Mouse (Mus musculus) thymus, postnatal 4 days (tissue): ENCODE results near the gene Shbg.

Source experiments
- DNase-seq: peaks from one replicate; pipeline ENCODE4 v3.0.0; 2021

Gene Shbg

DNA sequence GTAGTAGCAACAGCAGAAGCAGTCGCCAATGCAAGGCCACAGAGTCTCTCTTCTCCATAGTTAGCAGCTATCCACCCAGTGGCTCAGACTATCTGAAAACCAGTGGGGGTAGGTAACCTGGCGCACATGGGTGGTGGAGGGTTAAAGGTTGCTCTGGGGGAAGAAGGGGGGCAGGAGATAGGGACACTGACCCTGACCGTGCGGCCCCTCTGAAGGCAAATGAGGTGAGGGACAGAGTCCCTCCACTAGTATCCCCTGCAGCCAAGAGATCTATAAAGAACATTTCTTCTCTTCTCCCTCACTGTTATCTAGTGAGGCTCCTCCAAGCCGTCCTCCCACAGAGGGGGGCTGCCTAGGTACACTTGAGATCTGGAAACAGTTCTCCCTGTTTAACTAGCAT lies at the start of gene Shbg:
TSS of gene Shbg (minus strand) at position 101 of the 400 bp plus-strand sequence.
- DNase-seq: no peak

GRCm38 (mm10) chr11:69666665-69667005 lies 48.9 kb upstream of the Shbg start:
- DNase-seq: no peak

DNA sequence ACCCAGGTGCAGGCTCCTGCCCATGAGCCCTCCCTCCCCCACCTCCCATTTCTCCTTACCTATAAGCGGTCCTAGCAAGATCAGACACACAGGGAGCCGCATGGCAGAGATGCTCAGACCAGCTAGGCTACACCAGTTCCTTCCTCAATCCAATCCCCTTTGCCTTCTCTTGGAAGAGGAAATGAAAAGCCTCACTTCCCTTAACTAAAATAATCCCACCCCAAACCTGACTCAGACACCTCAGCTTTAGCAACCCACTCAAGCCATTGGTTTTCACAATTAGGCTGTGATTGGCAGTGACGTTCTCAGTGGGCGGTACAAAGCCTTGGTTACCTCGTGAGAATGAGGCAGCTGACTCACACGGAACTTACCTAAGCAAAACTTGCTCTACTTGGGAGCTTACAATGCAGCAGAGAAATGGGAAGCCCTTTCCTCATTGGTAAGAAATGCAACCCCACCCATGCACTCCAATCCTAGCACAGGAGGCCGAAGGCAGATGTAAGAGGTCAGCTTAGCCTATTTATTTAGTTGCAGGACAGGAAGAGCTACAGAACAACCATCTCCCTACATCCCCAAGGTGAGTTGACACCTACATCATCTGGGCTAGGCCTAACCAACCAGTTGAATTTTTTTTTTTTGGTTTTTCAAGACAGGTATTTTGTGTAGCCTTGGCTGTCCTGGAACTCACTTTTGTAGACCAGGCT lies 48.4 kb upstream of the Shbg start, which contains the start of gene Cd68:
TSS of gene Cd68 (minus strand) at position 193 of the 704 bp plus-strand sequence.
- DNase-seq: peak; percentile 57

DNA sequence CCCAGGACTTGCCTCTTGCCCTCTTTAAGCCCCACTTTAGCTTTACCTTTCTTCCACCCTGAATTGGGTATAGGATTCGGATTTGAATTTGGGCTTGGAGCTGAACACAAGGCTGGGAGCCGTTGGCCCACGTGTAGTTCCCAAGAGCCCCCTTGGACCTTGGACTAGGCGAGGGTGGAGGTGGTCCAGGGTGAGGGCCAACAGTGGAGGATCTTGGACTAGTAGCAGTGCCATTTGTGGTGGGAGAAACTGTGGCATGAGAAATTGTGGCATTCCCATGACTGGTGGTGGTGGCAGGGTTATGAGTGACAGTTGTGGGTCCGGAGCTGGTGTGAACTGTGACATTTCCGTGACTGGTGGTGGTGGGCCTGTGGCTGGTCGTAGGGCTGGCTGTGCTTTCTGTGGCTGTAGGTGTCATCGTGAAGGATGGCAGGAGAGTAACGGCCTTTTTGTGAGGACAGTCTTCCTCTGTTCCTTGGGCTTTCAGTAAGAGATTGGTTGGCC lies 47.8 kb upstream of the Shbg start:
- DNase-seq: no peak

GRCm38 (mm10) chr11:69664841-69665240 lies 47.1 kb upstream of the Shbg start:
- DNase-seq: no peak

- no peak for DNase-seq
Measured at GRCm38 (mm10) chr11:69663795-69664194, 46.1 kb upstream of the Shbg start.

GRCm38 (mm10) chr11:69662967-69663671 lies 45.4 kb upstream of the Shbg start:
- no peak for DNase-seq

DNA sequence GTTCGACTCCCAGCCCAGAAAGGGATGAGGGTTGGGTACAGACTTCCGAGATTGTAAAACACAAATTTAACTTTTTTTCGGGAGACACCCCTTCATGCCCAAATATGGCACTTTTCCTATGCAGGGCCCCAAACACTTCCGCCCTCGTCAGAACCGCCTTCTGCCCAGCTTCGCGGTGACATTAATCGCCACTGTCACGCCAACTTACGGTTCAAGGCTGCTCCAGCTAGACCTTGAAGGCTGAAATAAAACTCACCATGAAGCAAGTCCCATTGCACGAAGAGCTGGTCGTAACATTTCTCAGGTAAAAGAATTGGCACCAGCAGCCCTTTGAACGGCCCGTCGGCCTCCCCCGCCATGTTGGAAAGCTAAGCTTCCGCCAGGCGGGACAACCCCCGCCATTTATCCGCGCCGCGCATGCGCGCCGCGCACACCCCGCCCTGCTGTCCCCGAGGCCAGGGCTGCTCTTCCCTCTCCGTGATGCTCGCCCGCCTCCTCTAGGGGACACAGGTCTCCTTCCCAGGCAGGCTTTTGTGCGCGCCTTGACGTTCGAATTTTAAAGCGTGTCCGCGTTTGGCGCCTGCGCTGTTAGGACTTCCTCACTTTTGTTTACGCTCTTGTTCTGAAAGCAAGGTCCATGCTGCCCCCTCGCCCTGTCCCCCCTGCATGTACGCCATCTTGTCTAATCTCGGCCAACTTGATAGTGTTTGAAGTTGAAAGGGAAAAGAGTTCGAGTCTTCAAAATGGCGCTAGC lies 44.7 kb upstream of the Shbg start, which contains the start of gene Mpdu1:
TSS of gene Mpdu1 (minus strand) at position 430 of the 754 bp plus-strand sequence.
- peak; percentile 94 for DNase-seq

DNA sequence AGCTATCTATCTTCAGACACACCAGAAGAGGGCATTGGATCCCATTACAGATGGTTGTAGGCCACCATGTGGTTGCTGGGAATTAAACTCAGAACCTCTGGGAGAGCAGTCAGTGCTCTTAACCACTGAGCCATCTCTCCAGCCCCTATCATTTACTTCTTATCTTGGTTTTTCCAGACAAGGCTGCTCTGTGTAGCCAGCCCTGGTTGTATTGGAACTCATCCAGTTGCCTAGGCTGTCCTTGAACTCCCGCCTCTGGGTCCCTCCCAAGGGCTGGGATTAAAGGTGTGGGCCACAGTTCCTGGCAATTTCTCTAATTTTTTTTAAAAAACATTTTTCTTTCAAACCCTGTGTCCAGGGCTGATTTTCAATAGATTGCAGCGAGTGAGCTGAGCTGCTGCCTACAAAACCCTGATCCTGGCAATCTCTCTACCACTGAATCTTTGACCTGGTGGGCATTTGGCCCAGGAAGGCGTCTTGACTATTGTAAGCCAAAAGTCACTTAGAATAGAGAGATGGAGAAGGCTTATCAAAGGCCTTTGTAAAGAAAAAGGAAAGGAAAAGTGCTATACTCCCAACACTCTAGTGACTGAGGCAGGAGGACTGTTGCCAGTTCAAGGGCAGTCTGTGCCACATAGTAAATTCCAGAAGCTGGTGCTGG lies 43.6 kb upstream of the Shbg start:
- DNase-seq: no peak

GRCm38 (mm10) chr11:69657462-69657881 lies 39.8 kb upstream of the Shbg start:
- DNase-seq: no peak

GRCm38 (mm10) chr11:69656617-69657461 lies 39.1 kb upstream of the Shbg start:
- DNase-seq: peak; percentile 73

DNA sequence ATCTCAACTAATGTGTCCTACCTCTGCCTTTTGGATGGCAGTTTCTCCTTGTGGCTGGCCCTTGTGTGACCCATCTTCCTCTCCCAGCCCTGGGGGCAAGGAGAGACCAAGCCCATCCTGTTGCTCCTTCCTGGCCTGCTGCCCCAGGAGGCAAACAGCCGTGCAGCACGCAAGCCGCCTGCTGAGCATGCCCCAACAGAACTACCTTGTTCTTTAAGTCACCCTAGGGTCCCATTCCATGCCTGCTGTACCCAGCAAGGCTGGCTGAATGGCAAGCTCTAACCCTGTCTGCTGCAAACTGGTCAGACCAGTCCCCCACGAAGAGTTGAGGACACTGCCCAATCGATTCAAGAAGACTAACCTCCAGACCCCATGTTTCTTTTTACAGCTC lies 38.4 kb upstream of the Shbg start:
- DNase-seq: no peak

DNA sequence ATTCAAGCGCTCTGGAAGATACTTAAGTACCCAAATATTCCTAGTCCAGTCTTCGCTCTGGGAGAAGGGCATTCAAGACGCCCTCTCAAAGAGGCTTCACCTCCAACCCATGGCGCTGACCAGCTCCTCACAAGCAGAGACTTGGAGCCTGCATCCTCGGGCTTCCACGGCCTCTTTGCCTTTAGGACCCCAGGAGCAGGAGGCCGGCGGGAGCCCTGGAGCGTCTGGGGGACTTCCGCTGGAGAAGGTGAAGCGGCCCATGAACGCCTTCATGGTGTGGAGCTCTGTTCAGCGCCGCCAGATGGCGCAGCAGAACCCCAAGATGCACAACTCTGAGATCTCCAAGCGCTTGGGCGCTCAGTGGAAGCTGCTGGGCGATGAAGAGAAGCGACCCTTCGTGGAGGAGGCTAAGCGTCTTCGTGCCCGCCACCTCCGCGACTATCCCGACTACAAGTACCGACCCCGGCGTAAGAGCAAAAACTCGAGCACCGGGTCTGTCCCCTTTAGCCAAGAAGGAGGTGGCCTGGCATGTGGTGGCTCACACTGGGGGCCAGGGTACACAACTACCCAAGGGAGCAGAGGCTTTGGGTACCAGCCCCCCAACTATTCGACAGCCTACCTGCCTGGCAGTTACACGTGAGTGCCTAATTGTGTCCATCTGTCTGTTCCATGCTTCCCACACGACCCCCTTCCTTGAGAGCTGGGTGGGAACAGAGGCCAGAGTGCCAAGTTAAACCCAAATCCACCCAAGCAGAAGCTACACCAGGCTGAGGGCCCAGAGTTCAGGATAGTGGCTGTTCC lies 37.8 kb upstream of the Shbg start, which contains the start of gene Sox15:
TSS of gene Sox15 (plus strand) at position 51 of the 801 bp plus-strand sequence.
- DNase-seq: peak; percentile 67

DNA sequence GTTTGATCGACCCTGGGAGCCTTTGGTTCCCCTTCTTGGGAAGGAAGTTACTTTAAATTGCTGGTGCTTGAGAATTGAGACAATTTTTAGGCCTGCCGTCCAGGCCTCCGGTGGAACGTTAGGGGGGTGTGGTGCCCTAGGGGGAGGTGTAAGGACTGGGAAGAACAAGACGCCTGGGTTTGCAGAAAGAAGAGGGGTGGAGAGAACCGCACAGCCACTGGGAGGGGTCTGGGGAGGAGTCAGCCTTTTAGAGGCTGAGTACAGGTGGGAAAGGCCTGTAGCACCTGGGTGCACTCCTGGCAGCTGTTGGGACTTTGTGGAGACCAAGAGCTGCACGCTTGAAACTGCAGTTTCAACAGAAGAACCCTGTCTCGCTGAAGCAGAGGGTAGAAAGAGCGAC lies 37.1 kb upstream of the Shbg start:
- no peak for DNase-seq

DNA sequence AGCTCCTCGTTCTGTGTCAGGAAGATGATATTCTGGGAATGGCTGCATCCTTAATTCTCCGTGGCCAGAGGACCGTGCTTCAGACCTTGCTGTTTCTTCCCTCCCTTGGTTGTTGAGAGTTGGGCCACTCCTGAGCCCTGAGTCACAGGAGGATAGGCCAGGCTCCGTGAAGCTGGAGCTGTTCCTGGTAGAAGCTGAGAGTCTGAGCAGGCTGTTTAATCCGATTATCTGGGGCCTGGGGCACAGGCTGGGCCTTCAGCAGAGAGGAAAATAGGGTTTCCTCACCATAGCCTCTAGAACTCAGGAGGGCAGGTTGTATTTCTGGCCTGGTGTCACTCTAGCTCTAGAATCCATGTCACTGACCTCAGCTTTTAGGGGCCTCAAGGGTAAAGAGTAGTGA lies 35.7 kb upstream of the Shbg start:
- no peak for DNase-seq

DNA sequence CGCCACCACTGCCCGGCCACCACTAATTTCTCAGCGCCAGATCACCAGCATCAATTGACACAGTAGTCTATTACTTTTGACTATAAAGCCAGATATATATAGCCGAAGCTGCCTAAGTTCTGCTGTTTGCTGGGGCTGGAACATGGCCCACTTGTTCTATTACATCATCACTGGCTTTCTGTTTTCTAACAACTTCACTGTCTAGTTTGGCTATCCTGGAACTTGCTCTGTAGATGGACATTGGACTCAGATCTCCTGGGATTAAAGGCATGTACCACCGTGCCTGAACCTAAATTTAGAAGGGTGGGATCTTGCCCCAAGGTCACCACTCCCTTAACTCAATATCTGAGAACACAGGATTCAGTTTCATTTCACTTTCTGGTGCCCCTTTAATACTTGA lies 28.2 kb upstream of the Shbg start:
- DNase-seq: no peak

- DNase-seq: no peak
Measured at GRCm38 (mm10) chr11:69635471-69635870, 17.8 kb upstream of the Shbg start.

- DNase-seq: no peak
Measured at GRCm38 (mm10) chr11:69633128-69633866, 15.6 kb upstream of the Shbg start.

DNA sequence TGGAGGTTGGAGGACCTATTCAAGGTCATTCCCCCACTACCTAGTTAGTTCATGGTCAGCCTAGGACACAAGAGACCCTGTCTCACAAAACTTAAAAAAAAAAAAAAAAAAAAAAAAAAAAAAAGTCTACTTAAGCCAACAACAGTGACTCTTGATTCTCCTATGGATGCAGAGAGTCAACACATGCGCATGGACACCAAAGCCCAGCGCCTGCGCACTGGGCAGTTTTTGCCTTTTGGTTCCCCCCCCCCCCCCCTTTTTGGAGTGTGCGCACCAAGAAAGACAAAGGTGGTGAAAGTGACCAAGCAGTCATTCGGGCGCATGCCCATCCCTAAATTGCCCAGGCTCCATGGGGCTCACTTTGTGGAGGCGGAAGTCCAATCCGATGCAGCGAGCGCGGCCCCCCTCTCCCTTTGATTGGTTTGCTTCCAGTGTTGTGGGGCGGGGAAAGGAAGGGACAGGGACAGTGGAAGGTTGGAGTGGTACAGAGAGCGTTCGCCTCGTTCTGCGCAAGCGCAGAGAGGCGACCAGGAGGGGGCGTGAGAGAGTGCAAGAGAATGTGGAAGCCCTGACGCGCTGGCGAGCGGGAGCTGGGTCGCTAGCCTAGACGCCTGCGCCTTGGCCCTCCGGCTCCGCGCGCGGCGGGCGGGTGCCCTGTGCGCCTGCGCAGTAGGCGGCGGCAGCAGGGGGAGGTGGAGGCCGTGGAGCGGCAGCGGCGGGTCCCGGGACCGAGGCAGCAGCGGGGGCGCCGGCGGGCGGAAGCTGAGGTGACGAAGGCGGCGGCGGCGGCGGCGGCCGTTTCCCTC lies 14.8 kb upstream of the Shbg start, which contains the start of gene Fxr2:
TSS of gene Fxr2 (plus strand) at position 707 of the 806 bp plus-strand sequence.
- DNase-seq: peak; percentile 100
